Mouse (Mus musculus) bone marrow macrophage, adult 2 months (primary cell): ENCODE results near the gene Kcnmb1. TPM values are rescaled to one million over a fixed set of nuclear protein-coding genes. Genes with fewer than 3 reads are reported as not detected.

Experiments
- H3K27ac ChIP-seq: 2 replicates; pipeline ENCODE4 v1.5.1; 2012; ENCODE audit warnings: low read depth, low read length; ENCODE audit not compliant: insufficient read depth
- H3K4me1 ChIP-seq: 2 replicates; pipeline ENCODE4 v1.6.1; 2012; ENCODE audit warnings: low read length; ENCODE audit not compliant: control insufficient read depth, insufficient read depth
- H3K4me3 ChIP-seq: 2 replicates; pipeline ENCODE4 v1.5.1; 2012; ENCODE audit warnings: mild to moderate bottlenecking, low read length, moderate library complexity; ENCODE audit not compliant: insufficient read depth
- CTCF ChIP-seq: IDR thresholded peaks from 2 replicates; pipeline ENCODE4 v1.5.1; 2012; ENCODE audit warnings: low read depth, mild to moderate bottlenecking, low read length, moderate library complexity
- POLR2A ChIP-seq: IDR thresholded peaks from 2 replicates; pipeline ENCODE4 v1.6.1; 2012; ENCODE audit warnings: mild to moderate bottlenecking, low read depth, low read length, borderline replicate concordance
- polyA plus RNA-seq: library from polyadenylated mRNA; stranded (reverse); fragments of >200 nt; gene quantifications from 2 replicates; pipeline ENCODE4 v1.2.4, GENCODE M21; 2012; ENCODE audit not compliant: missing spikeins, insufficient read depth, insufficient read length

The Kcnmb1 gene
- polyA plus RNA-seq, 1 experiment, result not detected

DNA sequence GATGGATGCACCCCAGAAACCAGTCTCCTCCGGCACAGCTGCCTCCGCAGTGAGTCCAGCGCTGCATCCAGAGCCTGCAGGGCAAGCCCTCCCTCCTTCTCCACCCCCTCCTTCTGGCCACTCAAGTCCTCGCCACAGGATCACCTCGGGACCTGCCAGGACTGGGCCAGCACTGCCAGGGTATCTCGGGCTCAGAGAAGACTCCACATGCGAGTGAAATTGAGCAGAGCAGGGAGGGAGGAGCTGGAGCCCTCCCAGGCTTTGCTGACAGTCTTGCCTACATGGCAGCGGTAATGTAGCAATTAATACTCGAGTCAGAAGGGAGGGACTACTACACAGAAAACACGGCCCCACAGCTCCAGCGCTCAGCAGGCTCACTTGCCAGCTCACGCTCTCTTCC is 30.1 kb downstream of the Kcnmb1 start, which contains the start of gene Kcnip1:
Gene Kcnip1 (minus strand): TSS at position 215 of the 400 bp plus-strand sequence.
- TF ChIP-seq POLR2A (no peak), CTCF (no peak)
- Histone ChIP-seq H3K27ac (no peak within 1 kb of the TSS), H3K4me1 (peaks cover 7% of the 10 kb centered on the region), H3K4me3 (no peak within 1 kb of the TSS)

DNA sequence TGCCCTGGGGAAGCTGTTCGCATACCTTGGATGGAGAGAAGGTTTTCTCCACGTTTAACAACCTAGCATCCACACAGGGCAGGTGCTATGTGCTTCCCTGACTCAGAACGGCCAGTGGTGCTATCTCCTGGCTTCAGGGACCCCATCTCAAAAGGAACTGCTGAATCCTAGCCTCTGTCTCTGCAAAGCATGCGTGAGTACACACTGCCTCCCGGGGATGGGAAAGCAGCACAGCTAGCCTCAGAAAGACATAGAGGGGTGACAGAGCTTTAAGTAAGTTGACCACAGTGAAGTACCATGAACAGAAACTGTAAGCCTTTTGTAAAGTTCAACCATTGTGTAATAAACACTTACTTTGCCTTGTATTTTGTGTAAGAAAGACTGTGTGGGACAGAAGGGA is 30.7 kb downstream of the Kcnmb1 start:
- Histone ChIP-seq H3K27ac (no peak overlapping the region), H3K4me3 (no peak overlapping the region), H3K4me1 (peaks cover 7% of the 10 kb centered on the region)
- TF ChIP-seq POLR2A (no peak), CTCF (no peak)

DNA sequence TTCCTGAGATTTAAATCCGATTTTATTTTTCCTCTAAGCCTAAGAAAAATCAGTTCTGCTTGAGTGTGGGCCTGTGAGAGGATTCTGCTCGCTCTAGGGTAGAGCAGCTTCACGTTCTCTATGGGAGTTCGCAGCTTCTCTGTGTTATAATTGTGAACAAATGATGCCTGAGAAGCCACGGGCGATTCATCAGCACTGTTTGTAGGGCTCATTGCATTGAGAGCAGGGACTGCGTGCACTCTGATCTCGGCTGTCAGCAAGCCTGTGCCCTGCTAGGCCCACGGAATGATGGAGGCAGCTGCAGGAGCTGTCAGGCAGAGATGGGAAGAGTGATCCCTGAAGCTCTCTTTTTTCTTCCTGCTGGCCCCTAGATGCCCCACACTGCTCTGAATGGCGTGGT is 35.4 kb downstream of the Kcnmb1 start:
- no peak for TF ChIP-seq POLR2A
- no peak for TF ChIP-seq CTCF
- H3K4me3 ChIP-seq, result no peak overlapping the region
- H3K27ac ChIP-seq, result no peak overlapping the region

DNA sequence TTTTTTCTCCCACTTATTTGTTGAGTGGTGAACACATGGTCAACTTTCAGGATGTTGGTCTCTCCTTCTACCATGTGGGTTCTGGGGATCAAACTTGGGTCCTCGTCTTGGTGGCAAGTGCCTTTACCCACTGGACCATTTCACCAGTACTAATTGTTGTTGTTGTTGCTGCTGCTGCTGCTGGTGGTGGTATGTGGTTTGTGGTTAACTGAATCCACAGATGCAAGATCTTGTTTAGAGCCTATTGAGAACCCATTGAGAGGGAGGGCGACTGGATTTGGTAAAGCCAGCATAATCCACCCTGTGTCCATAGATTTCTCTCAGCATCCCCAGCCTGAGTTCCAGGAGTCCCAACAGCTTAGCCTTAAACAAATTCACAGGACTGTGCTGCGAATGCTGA is 37.6 kb downstream of the Kcnmb1 start:
- H3K4me3 ChIP-seq, result no peak overlapping the region
- H3K27ac ChIP-seq, result no peak overlapping the region
- H3K4me1 ChIP-seq, result peaks cover 20% of the 10 kb centered on the region
- TF ChIP-seq CTCF, result no peak
- no peak for TF ChIP-seq POLR2A

More for the DNA sequence above, 35.4 kb downstream of the Kcnmb1 start:
- H3K4me1 ChIP-seq, result peaks cover 20% of the 10 kb centered on the region

DNA sequence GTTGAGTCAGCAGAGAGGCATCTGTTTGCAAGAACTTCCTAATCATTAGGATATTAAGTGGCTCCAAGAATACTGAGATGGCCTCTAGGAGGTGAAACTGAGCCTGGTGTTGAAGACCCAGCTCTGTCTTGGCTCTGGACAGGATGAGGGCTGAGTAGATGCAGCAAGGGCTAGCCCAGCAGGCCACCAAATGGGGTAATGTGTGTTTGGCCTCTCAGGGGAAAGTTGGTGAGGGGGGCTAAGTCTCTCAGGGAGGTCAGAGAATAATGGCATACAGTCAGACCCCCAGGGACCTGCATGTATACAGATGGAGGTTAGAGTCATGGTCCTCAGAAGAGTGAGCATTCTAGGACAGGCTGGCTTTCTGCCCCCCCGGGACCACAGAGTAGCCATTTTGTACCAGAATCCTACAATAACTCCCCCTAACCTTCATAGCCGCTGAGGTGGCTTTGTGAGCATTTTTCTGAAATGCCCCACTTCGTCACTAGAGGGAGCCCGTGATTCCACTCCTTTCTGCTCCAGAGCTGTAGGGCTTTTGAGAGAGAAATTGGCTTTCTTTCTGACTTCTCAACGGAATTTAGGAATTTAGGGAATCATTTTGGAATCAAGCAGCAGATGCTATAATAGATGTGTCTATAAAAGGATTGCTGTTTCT is 39.3 kb downstream of the Kcnmb1 start:
- peaks cover 20% of the 10 kb centered on the region for H3K4me1 ChIP-seq
- TF ChIP-seq POLR2A, result no peak
- TF ChIP-seq CTCF, result peak; percentile 38; the same call in 1 of the 2 replicates
- H3K27ac ChIP-seq, result no peak overlapping the region
- no peak overlapping the region for H3K4me3 ChIP-seq

DNA sequence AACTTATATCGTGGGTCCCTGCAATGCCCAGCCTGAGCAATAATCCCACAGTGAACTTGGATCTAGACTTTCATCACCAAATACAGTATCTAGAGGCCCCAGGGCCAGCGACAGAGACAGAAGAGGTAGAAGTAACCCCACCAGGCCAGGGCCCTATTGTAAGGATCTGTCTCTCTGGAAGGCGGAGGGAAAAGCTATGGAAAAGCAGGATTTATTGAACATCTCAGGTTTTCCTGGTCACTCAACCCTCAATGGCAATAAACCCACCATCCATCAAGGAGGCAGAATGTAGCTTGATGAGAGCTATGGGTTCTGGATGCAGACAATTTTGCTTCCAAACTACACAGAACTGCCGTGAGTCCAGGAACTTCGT is 39.8 kb downstream of the Kcnmb1 start:
- H3K4me1 ChIP-seq, result peaks cover 20% of the 10 kb centered on the region

DNA sequence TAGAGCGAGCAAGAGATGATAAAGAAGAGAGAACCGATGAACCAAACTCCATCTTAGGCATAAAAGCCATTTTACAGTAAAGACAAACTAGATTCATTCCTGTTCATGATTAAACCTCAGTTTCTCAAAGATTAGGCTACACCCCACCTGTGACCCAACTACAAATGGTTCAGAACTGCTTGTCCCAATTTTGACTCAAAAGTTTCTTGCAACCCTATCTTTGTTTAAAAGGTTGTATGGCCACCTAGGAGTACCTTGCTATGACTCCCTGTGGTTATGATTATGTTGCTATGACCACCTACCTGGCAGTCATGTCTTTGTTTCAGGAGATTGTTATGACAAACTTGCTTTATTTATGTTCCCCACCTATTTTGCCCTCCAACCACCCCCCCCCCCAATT is 44.8 kb downstream of the Kcnmb1 start:
- H3K27ac ChIP-seq, result no peak overlapping the region
- H3K4me1 ChIP-seq, result peaks cover 36% of the 10 kb centered on the region
- no peak overlapping the region for H3K4me3 ChIP-seq
- TF ChIP-seq CTCF (no peak), POLR2A (no peak)

More for the DNA sequence above, 39.8 kb downstream of the Kcnmb1 start:
- H3K27ac ChIP-seq, result no peak overlapping the region
- TF ChIP-seq CTCF (no peak), POLR2A (no peak)
- no peak overlapping the region for H3K4me3 ChIP-seq

DNA sequence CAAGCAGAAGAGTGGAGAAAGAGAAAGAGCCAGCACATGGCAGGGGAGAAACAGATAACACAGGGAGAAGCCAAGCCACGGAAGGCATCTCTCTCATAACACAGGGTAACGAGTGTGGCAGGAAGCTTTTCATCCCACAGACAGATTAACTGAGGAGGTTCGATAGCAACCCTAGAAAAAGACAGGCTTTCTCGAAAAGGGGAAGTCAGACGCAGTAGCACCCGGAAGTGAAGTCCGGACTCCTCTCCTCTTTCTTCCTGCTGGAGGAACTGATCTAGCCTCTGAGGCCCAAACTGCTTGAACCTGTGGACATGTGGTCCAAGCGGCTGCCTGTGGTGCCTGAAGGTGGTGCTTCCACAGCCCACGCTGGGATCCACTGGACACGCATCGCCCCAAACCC is 45.4 kb downstream of the Kcnmb1 start:
- Histone ChIP-seq H3K4me1 (peaks cover 38% of the 10 kb centered on the region), H3K4me3 (peak overlapping the region; percentile 32), H3K27ac (peak overlapping the region; percentile 89)
- TF ChIP-seq CTCF (no peak), POLR2A (no peak)

DNA sequence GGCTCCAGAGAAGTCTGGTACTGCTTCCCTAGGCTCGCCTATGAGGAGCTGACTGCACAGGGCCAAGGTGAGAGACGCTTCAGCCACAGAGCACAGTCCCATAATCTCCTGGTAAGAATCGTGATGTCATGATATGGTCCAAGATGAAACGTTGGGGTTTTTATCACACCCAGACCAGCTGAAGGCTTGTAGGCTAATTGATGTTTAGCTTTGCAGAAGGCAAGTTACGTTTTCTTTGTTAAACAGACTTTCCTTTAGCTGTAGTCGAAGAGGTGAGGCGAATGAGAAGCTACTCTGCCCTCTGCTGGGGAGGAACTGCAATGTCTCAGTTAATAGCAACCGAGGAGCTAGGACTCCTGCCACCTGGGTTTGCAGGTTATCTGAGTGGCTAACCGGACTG is 45.9 kb downstream of the Kcnmb1 start:
- H3K4me1 ChIP-seq, result peaks cover 38% of the 10 kb centered on the region

DNA sequence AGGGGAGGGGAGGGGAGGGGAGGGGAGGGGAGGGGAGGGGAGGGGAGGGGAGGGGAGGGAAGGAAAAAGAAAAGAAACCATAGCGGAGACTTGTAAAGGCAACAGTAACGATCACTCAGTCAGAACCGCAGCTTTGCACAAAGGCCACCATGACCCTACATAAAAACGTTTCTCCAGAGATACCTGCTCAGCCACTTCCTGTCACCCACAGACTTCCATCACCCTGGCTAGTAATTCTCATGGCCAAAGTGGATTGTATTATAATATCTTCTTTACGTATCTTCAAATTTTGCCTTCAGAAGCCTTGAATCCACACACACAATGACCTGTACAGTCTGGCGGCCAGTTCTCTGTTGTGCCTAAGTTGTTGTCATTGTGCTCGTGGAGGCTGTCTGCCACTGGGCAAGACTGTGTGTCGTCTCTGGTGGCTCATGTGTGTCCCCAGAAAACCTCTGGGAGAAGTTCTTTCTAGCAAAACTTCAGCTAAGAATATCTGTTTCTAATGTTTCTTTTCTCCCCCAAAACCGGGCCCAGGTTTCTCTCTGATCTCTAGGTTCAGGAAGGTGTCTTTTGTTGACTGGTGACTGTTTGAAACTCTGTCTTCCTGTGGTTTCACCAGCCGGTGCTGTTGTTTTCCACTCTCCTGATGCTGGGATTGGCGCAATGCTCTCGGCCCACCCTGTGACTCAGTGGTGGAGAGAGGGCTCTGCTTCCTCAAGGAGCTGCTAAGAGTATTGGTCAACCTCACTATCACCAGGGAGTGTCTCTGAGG is 46.7 kb downstream of the Kcnmb1 start:
- peak overlapping the region; percentile 91 for H3K27ac ChIP-seq
- TF ChIP-seq CTCF, result no peak
- no peak for TF ChIP-seq POLR2A
- no peak overlapping the region for H3K4me3 ChIP-seq
- H3K4me1 ChIP-seq, result peaks cover 38% of the 10 kb centered on the region

More for the DNA sequence above, 45.9 kb downstream of the Kcnmb1 start:
- Histone ChIP-seq H3K4me3 (peak overlapping the region; percentile 32), H3K27ac (peak overlapping the region; percentile 89)
- peak; percentile 60; the same call in 1 of the 2 replicates for TF ChIP-seq CTCF
- no peak for TF ChIP-seq POLR2A
